Mouse (Mus musculus): ENCODE results near the gene Prm3.

The Prm3 gene

GRCm38 (mm10) chr16:10790702-10791101, at the start of gene Prm3:
TSS of gene Prm3 (minus strand) at chr16:10790914.
- in situ Hi-C loops (cut with MboI, MseI) = loop anchor here (5.0 kb wide), 2 partner anchors 52 to 167 kb away; no protein-coding TSS in a partner anchor

GRCm38 (mm10) chr16:10840018-10840417, 49.3 kb upstream of the Prm3 start:
- in situ Hi-C loops (cut with MboI, MseI) = loop anchor here (5.0 to 10.0 kb wide), 2 partner anchors 48 to 205 kb away; partner anchors contain the start of gene Prm3

GRCm38 (mm10) chr16:10838487-10839245, 48.0 kb upstream of the Prm3 start:
- in situ Hi-C loops (cut with MboI, MseI) = no loop called here

- in situ Hi-C loops (cut with MboI, MseI) = no loop called here
Observed at GRCm38 (mm10) chr16:10837903-10838302, 47.2 kb upstream of the Prm3 start.

GRCm38 (mm10) chr16:10837250-10837649, 46.5 kb upstream of the Prm3 start:
- in situ Hi-C loops (cut with MboI, MseI) = no loop called here

GRCm38 (mm10) chr16:10836388-10836787, 45.7 kb upstream of the Prm3 start:
- in situ Hi-C loops (cut with MboI, MseI) = no loop called here

- in situ Hi-C loops (cut with MboI, MseI) = no loop called here
Observed at GRCm38 (mm10) chr16:10834911-10835587, 44.3 kb upstream of the Prm3 start, which contains the start of gene Rmi2. TSS of gene Rmi2 (plus strand) at chr16:10835059.

- in situ Hi-C loops (cut with MboI, MseI) = no loop called here
Observed at GRCm38 (mm10) chr16:10834542-10834910, 43.8 kb upstream of the Prm3 start.

GRCm38 (mm10) chr16:10828461-10828805, 37.7 kb upstream of the Prm3 start:
- in situ Hi-C loops (cut with MboI, MseI) = no loop called here

GRCm38 (mm10) chr16:10827766-10828460, 37.2 kb upstream of the Prm3 start:
- in situ Hi-C loops (cut with MboI, MseI) = no loop called here

- in situ Hi-C loops (cut with MboI, MseI) = no loop called here
Observed at GRCm38 (mm10) chr16:10827269-10827668, 36.6 kb upstream of the Prm3 start.

- in situ Hi-C loops (cut with MboI, MseI) = no loop called here
Observed at GRCm38 (mm10) chr16:10825840-10826239, 35.1 kb upstream of the Prm3 start.

GRCm38 (mm10) chr16:10824536-10824935, 33.8 kb upstream of the Prm3 start:
- in situ Hi-C loops (cut with MboI, MseI) = no loop called here

GRCm38 (mm10) chr16:10821387-10821786, 30.7 kb upstream of the Prm3 start:
- in situ Hi-C loops (cut with MboI, MseI) = no loop called here

- in situ Hi-C loops (cut with MboI, MseI) = loop anchor here (5.0 kb wide), 1 partner anchor 32 kb away; no protein-coding TSS in a partner anchor
Observed at GRCm38 (mm10) chr16:10819966-10820365, 29.3 kb upstream of the Prm3 start.

- in situ Hi-C loops (cut with MboI, MseI) = loop anchor here (5.0 kb wide), 1 partner anchor 34 kb away; no protein-coding TSS in a partner anchor
Observed at GRCm38 (mm10) chr16:10818579-10819135, 27.9 kb upstream of the Prm3 start.

- in situ Hi-C loops (cut with MboI, MseI) = loop anchor here (5.0 kb wide), 1 partner anchor 37 kb away; no protein-coding TSS in a partner anchor
Observed at GRCm38 (mm10) chr16:10814864-10815263, 24.1 kb upstream of the Prm3 start.

- in situ Hi-C loops (cut with MboI, MseI) = no loop called here
Observed at GRCm38 (mm10) chr16:10813726-10814125, 23.0 kb upstream of the Prm3 start.

- in situ Hi-C loops (cut with MboI, MseI) = no loop called here
Observed at GRCm38 (mm10) chr16:10812865-10813371, 22.2 kb upstream of the Prm3 start, which contains the start of gene Gm11172. TSS of gene Gm11172 (plus strand) at chr16:10812915.

GRCm38 (mm10) chr16:10810376-10810775, 19.7 kb upstream of the Prm3 start:
- in situ Hi-C loops (cut with MboI, MseI) = no loop called here

- in situ Hi-C loops (cut with MboI, MseI) = no loop called here
Observed at GRCm38 (mm10) chr16:10805789-10806527, 15.2 kb upstream of the Prm3 start, which contains the start of gene Prm1. TSS of gene Prm1 (minus strand) at chr16:10805839.
